7 mouse cellular contexts compared by ENCODE assay signal in genomic region chr7:29194230-29194629, GRCm38 (mm10). TPM values are rescaled to one million over a fixed set of nuclear protein-coding genes. Genes with fewer than 3 reads are reported as not detected.
DNase-seq lines count a peak whose midpoint lies in the region; ATAC-seq and TF ChIP-seq lines count a peak whose summit lies in the region.
"Not testable (repeated sequence)": the region's sequence is repeated elsewhere in the genome, so short reads cannot be mapped to it uniquely, and the experiment has no call there.
"Had no signal": no experiment of that assay in that cellular context is flagged by ENCODE, and none has a peak within 500 bp of the region (broad histone marks: within the 10 kb centered on the region; RNA-seq: fewer than 3 reads in every experiment).

No protein-coding gene starts in this region.

- ATAC-seq in intestine, embryonic 15.5 days = peak; percentile 66
- ATAC-seq in intestine, postnatal 0 days = peak; percentile 64
- peak; percentile 60; the same call in 1 of the 2 replicates for ATAC-seq in stomach, embryonic 15.5 days (ENCODE audit: insufficient read depth, low FRiP score, low read depth)
- peak; percentile 75; the same call in 1 of the 2 replicates for ATAC-seq in stomach, postnatal 0 days (ENCODE audit: low FRiP score, low TSS enrichment)

- not testable (repeated sequence) for H3K4me3 ChIP-seq in intestine, embryonic 15.5 days (replicated peaks); intestine, postnatal 0 days (ENCODE audit: low read depth, low read length); stomach, embryonic 15.5 days (replicated peaks); stomach, postnatal 0 days (ENCODE audit: low read depth, low read length)

- not testable (repeated sequence) for H3K27me3 ChIP-seq in intestine, embryonic 15.5 days (replicated peaks); intestine, postnatal 0 days (replicated peaks; ENCODE audit: control insufficient read depth, insufficient read depth, low read length); stomach, embryonic 15.5 days (replicated peaks); stomach, postnatal 0 days (ENCODE audit: control insufficient read depth, insufficient read depth, low read length)

- not testable (repeated sequence) for H3K9ac ChIP-seq in intestine, embryonic 15.5 days; intestine, postnatal 0 days (ENCODE audit: low read depth, low read length); stomach, embryonic 15.5 days; stomach, postnatal 0 days (ENCODE audit: low read length)

- H3K4me2 ChIP-seq in intestine, embryonic 15.5 days (replicated peaks); intestine, postnatal 0 days (replicated peaks; ENCODE audit: low read depth); stomach, embryonic 15.5 days; stomach, postnatal 0 days (replicated peaks; ENCODE audit: low read depth): not testable (repeated sequence)

- not testable (repeated sequence) for H3K9me3 ChIP-seq in intestine, embryonic 15.5 days; intestine, postnatal 0 days (ENCODE audit: control insufficient read depth); stomach, embryonic 15.5 days; stomach, postnatal 0 days (ENCODE audit: control insufficient read depth, low read length)

- not testable (repeated sequence) for TF ChIP-seq CTCF in intestine, postnatal 0 days (IDR thresholded peaks at IDR 0.05; ENCODE audit: low read depth); stomach, postnatal 0 days (IDR thresholded peaks at IDR 0.05; ENCODE audit: low read depth)

- not testable (repeated sequence) for H3K27ac ChIP-seq in intestine, embryonic 15.5 days; intestine, postnatal 0 days (ENCODE audit: low read depth, low read length); stomach, embryonic 15.5 days; stomach, postnatal 0 days (replicated peaks)

- WGBS in intestine, embryonic 15.5 days = 57% methylated on average over 1 of the region's 1 CpGs
- WGBS in intestine, postnatal 0 days = 58% methylated on average over 1 of the region's 1 CpGs
- WGBS in stomach, embryonic 15.5 days = 80% methylated on average over 1 of the region's 1 CpGs
- WGBS in stomach, postnatal 0 days = 67% methylated on average over 1 of the region's 1 CpGs

- peak; percentile 65 for DNase-seq in ZHBTc4 (ENCODE audit: low read depth, low spot score)
- peak; percentile 31 for DNase-seq in stomach, postnatal 0 days (ENCODE audit: low spot score)

- not testable (repeated sequence) for H3K36me3 ChIP-seq in intestine, embryonic 15.5 days; intestine, postnatal 0 days (ENCODE audit: control insufficient read depth, insufficient read depth); stomach, embryonic 15.5 days; stomach, postnatal 0 days (ENCODE audit: control insufficient read depth, insufficient read depth, low read length)

- H3K4me1 ChIP-seq in intestine, embryonic 15.5 days (replicated peaks); intestine, postnatal 0 days (replicated peaks; ENCODE audit: control insufficient read depth, insufficient read depth, low read length); stomach, embryonic 15.5 days; stomach, postnatal 0 days (replicated peaks; ENCODE audit: control insufficient read depth, insufficient read depth): not testable (repeated sequence)

- not testable (repeated sequence) for TF ChIP-seq EP300 in stomach, postnatal 0 days (optimal IDR thresholded peaks at IDR 0.05)

RNA-seq across cellular contexts. Expression of gene Psmd8, which starts 13.7 kb away (rescaled TPM):
- polyA plus RNA-seq in intestine, embryonic 15.5 days (2015; fragmentation: Nextera tagmentation; extraction: Ambion mirVana) = 244 and 249 TPM in 2 replicates
- 205 and 209 TPM in 2 replicates for polyA plus RNA-seq in intestine, postnatal 0 days (2015; fragmentation: Nextera tagmentation; extraction: Ambion mirVana)
- 225 and 237 TPM in 2 replicates for polyA plus RNA-seq in stomach, embryonic 15.5 days (2015; fragmentation: Nextera tagmentation; extraction: Ambion mirVana)
- 262 and 269 TPM in 2 replicates for polyA plus RNA-seq in stomach, postnatal 0 days (2015; fragmentation: Nextera tagmentation; extraction: Ambion mirVana)

RNA-seq across cellular contexts. Expression of gene Catsperg1, which starts 19.6 kb away (rescaled TPM):
- polyA plus RNA-seq in intestine, embryonic 15.5 days (2015; fragmentation: Nextera tagmentation; extraction: Ambion mirVana) = 0.81 and 0.99 TPM in 2 replicates
- 0.21 and 0.22 TPM in 2 replicates for polyA plus RNA-seq in intestine, postnatal 0 days (2015; fragmentation: Nextera tagmentation; extraction: Ambion mirVana)
- polyA plus RNA-seq in stomach, embryonic 15.5 days (2015; fragmentation: Nextera tagmentation; extraction: Ambion mirVana) = 0.60 and 1.2 TPM in 2 replicates
- polyA plus RNA-seq in stomach, postnatal 0 days (2015; fragmentation: Nextera tagmentation; extraction: Ambion mirVana) = 0.29 and 0.65 TPM in 2 replicates
- polyA plus RNA-seq: C2C12; erythroblast, embryonic 14.5 days had no signal

RNA-seq across cellular contexts. Expression of gene Spred3, which starts 24.0 kb away (rescaled TPM):
- polyA plus RNA-seq in intestine, embryonic 15.5 days (2015; fragmentation: Nextera tagmentation; extraction: Ambion mirVana) = 1.4 and 2.0 TPM in 2 replicates
- 0.52 and 0.93 TPM in 2 replicates for polyA plus RNA-seq in intestine, postnatal 0 days (2015; fragmentation: Nextera tagmentation; extraction: Ambion mirVana)
- 1.9 and 2.2 TPM in 2 replicates for polyA plus RNA-seq in stomach, embryonic 15.5 days (2015; fragmentation: Nextera tagmentation; extraction: Ambion mirVana)
- 0.95 and 1.0 TPM in 2 replicates for polyA plus RNA-seq in stomach, postnatal 0 days (2015; fragmentation: Nextera tagmentation; extraction: Ambion mirVana)

RNA-seq across cellular contexts. Expression of gene Ggn, which starts 24.2 kb away (rescaled TPM):
- polyA plus RNA-seq in intestine, embryonic 15.5 days (2015; fragmentation: Nextera tagmentation; extraction: Ambion mirVana) = 0.49 and 0.76 TPM in 2 replicates
- 0.27 and 0.34 TPM in 2 replicates for polyA plus RNA-seq in intestine, postnatal 0 days (2015; fragmentation: Nextera tagmentation; extraction: Ambion mirVana)
- 0.42 and 0.66 TPM in 2 replicates for polyA plus RNA-seq in stomach, embryonic 15.5 days (2015; fragmentation: Nextera tagmentation; extraction: Ambion mirVana)
- 0.29 and 0.46 TPM in 2 replicates for polyA plus RNA-seq in stomach, postnatal 0 days (2015; fragmentation: Nextera tagmentation; extraction: Ambion mirVana)

RNA-seq across cellular contexts. Expression of gene Kcnk6, which starts 38.1 kb away (rescaled TPM):
- 1.9 and 2.2 TPM in 2 replicates for polyA plus RNA-seq in intestine, embryonic 15.5 days (2015; fragmentation: Nextera tagmentation; extraction: Ambion mirVana)
- 1.5 and 1.8 TPM in 2 replicates for polyA plus RNA-seq in intestine, postnatal 0 days (2015; fragmentation: Nextera tagmentation; extraction: Ambion mirVana)
- polyA plus RNA-seq in stomach, embryonic 15.5 days (2015; fragmentation: Nextera tagmentation; extraction: Ambion mirVana) = 1.6 and 1.9 TPM in 2 replicates
- 2.4 and 3.0 TPM in 2 replicates for polyA plus RNA-seq in stomach, postnatal 0 days (2015; fragmentation: Nextera tagmentation; extraction: Ambion mirVana)
- polyA plus RNA-seq: erythroblast, embryonic 14.5 days had no signal
